Mouse (Mus musculus) embryonic facial prominence, embryonic 11.5 days (tissue): ENCODE results near the gene Eid2b. TPM values are rescaled to one million over a fixed set of nuclear protein-coding genes. Genes with fewer than 3 reads are reported as not detected.

Experiments used
- ATAC-seq: fragments of 200-750 bp; cut with Nextera tagmentation; replicated peaks from 2 replicates; pipeline ENCODE4 v1.8.0; 2017; ENCODE audit warnings: low read depth; ENCODE audit not compliant: insufficient number of reproducible peaks, low FRiP score, low TSS enrichment
- DNase-seq: peaks from one replicate; pipeline ENCODE4 v3.0.0-alpha.2; 2015; ENCODE audit warnings: low spot score
- H3K27ac ChIP-seq: fragments of 300-500 bp; sonication (generic); replicated peaks from 2 replicates; pipeline ENCODE4 v1.5.1; 2014; ENCODE audit warnings: mild to moderate bottlenecking, low read depth, low read length, control low read depth
- H3K27me3 ChIP-seq: fragments of 300-500 bp; sonication (generic); 2 replicates; pipeline ENCODE4 v1.6.1; 2014; ENCODE audit warnings: mild to moderate bottlenecking, low read length, moderate library complexity, mixed read lengths; ENCODE audit not compliant: control insufficient read depth, insufficient read depth
- H3K36me3 ChIP-seq: fragments of 300-500 bp; sonication (generic); replicated peaks from 2 replicates; pipeline ENCODE4 v1.6.1; 2014; ENCODE audit warnings: low read depth, mild to moderate bottlenecking, low read length, moderate library complexity, mixed read lengths; ENCODE audit not compliant: control insufficient read depth, insufficient read depth
- H3K4me1 ChIP-seq: fragments of 300-500 bp; sonication (generic); 2 replicates; pipeline ENCODE4 v1.6.1; 2014; ENCODE audit warnings: low read length, mixed read lengths; ENCODE audit not compliant: control insufficient read depth, insufficient read depth
- H3K4me2 ChIP-seq: fragments of 300-500 bp; sonication (generic); 2 replicates; pipeline ENCODE4 v1.6.1; 2014; ENCODE audit warnings: low read depth, mild to moderate bottlenecking, control low read depth, low read length, moderate library complexity
- H3K4me3 ChIP-seq: fragments of 300-500 bp; sonication (generic); 2 replicates; pipeline ENCODE4 v1.5.1; 2014; ENCODE audit warnings: low read depth, low read length, control low read depth
- H3K9ac ChIP-seq: fragments of 300-500 bp; sonication (generic); replicated peaks from 2 replicates; pipeline ENCODE4 v1.6.1; 2014; ENCODE audit warnings: mild to moderate bottlenecking, control low read depth, low read length
- H3K9me3 ChIP-seq: fragments of 300-500 bp; sonication (generic); replicated peaks from 2 replicates; pipeline ENCODE4 v1.6.1; 2016; ENCODE audit warnings: mild to moderate bottlenecking, low read length, inconsistent platforms, mixed read lengths; ENCODE audit not compliant: control insufficient read depth
- WGBS: fragments of 180-500 bp; shearing (Covaris S2); extraction: QIAGEN DNeasy Blood & Tissue Kit; methylation state at CpG from one replicate; pipeline ENCODE4 v1.1.7; 2014; 5-methylcytosine and 5-hydroxymethylcytosine counted together
- polyA plus RNA-seq: library from polyadenylated mRNA; unstranded; fragments of >200 nt; fragmentation: Nextera tagmentation; extraction: Ambion mirVana; gene quantifications from 2 replicates; pipeline ENCODE4 v1.2.1, GENCODE M21; 2014

Eid2b gene
- polyA plus RNA-seq, 1 experiment from 2014 or later, result 17.5 TPM

DNA sequence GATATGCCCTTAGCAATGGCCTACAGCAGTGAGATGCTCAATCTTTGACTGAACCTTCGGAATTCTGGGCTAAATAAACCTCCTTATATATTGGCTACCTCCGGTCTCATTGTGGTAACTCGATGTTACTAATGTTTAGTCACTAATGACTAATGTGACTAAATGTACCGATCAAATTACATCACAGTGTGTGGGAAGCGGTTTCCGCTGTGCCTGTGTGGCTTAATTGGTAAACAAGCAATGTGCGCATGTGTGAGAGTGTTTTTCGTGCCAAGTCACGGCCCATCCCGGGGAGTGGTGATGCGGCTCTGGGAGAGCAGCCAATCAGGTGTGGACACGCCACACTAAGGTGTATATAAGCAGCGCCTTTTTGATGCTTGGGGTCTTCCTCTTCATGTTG lies 12.1 kb upstream of the Eid2b start:
- WGBS, result 91% methylated on average over 13 of the region's 13 CpGs
- no peak for ATAC-seq

DNA sequence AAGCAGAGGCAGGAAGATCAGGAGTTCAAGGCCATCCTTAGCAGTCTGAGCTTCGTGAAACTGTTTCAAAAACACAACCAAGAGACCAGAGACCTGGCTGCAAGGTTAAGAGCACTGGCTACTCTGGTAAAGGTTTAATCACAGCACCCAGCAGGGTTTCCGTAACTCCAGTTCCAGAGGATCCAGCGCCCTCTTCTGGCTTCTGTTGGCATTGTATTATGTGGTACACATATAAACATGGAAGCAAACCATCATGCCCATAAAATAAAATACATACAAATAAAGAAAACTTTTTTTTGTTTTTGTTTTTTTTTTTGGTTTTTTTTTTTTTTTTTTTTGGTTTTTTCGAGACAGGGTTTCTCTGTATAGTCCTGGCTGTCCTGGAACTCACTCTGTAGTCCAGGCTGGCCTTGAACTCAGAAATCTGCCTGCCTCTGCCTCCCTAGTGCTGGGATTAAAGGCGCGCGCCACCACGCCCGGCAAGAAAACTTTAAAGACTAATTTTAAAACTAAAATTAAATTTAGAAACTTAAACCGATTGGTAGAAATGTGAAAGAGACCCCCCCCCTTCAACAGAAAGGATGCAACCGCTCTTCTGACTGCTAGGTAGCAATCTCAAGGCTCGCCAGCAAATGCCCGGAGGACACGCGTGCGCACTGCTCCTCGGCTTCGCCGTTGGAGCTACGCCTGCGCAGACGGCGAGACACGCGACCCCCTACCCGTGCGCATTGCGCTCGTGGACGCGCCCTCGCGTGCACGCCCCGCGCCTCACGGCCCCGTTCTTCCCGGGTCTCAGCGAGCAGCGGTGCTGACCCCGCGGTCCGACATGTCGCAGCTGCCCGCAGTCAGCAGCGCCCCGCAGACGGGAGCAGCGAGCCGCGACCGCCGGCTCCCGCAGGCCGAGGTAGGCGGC lies 10.2 kb upstream of the Eid2b start, which contains the start of gene Eid2:
Eid2 (plus strand) TSS at position 753 of the 913 bp plus-strand sequence.
- Histone ChIP-seq H3K4me1 (no peaks in the 10 kb centered on the region), H3K27me3 (no peaks in the 10 kb centered on the region), H3K4me3 (peak within 1 kb of the TSS; percentile 86), H3K4me2 (peak within 1 kb of the TSS; percentile 43), H3K27ac (peak within 1 kb of the TSS; percentile 87), H3K9me3 (no peaks in the 10 kb centered on the region), H3K9ac (peak within 1 kb of the TSS; percentile 99), H3K36me3 (no peaks in the 10 kb centered on the region)
- WGBS, result 6% methylated on average over 55 of the region's 57 CpGs
- DNase-seq (peak; percentile 94), ATAC-seq (peak; percentile 89)

More for the DNA sequence above, 12.1 kb upstream of the Eid2b start:
- no peaks in the 10 kb centered on the region for H3K4me1 ChIP-seq
- no peak for DNase-seq
- H3K36me3 ChIP-seq, result no peaks in the 10 kb centered on the region
- no peak overlapping the region for H3K4me2 ChIP-seq
- no peak overlapping the region for H3K4me3 ChIP-seq
- no peaks in the 10 kb centered on the region for H3K9me3 ChIP-seq
- H3K27me3 ChIP-seq, result no peaks in the 10 kb centered on the region
- H3K9ac ChIP-seq, result no peak overlapping the region
- H3K27ac ChIP-seq, result no peak overlapping the region

DNA sequence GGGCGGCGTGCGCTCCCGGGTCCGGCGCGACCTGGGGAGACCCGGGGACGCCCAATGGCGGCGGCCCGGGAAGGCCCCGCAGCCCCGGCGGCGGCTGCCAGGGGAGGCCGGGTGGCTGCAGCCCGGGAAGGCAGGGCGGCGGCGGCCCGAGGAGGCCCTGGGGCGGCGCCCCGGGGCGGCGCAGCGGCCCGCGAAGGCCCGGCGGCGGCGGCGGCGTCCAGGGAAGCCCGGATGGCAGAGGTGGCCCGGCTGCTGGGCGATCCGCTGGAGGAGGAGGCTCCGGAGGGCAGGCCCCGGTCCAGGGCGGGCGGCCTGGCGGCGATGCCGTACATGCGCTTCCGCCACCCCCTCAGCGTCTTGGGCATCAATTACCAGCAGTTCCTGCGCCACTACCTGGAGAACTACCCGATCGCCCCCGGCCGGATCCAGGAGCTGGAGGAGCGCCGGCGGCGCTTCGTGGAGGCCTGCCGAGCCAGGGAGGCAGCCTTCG lies 9.5 kb upstream of the Eid2b start:
- Histone ChIP-seq H3K36me3 (no peaks in the 10 kb centered on the region), H3K27ac (peak overlapping the region; percentile 87), H3K27me3 (no peaks in the 10 kb centered on the region), H3K4me1 (no peaks in the 10 kb centered on the region), H3K4me2 (peak overlapping the region; percentile 43), H3K4me3 (peak overlapping the region; percentile 86), H3K9ac (peak overlapping the region; percentile 99), H3K9me3 (no peaks in the 10 kb centered on the region)
- DNase-seq (peak; percentile 62), ATAC-seq (peak; percentile 50; the same call in 1 of the 2 replicates)
- under 1% methylated on average over 38 of the region's 62 CpGs for WGBS

DNA sequence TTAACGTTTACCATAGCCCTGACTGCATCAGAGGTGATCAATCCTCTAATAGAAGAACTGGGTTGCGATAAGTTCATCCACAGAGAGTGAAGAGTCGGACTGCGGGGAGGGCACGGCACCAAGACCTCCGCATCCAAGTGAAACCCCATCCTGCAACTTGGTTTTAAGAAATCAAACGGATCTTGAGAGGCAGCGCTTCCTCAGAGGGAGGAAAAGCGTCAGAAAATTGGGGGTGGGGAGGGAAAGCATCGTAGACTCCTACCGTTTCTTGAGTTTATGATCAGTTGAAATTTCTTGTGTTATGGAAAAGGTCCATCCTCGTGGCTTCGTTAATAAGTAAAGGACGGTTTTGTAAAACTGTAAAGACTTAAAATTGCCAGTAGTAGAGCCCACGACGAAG lies 9.0 kb upstream of the Eid2b start:
- Histone ChIP-seq H3K27me3 (no peaks in the 10 kb centered on the region), H3K4me2 (peak overlapping the region; percentile 43), H3K9me3 (no peaks in the 10 kb centered on the region), H3K27ac (peak overlapping the region; percentile 87; the same call in 1 of the 2 replicates), H3K4me3 (peak overlapping the region; percentile 86), H3K4me1 (no peaks in the 10 kb centered on the region), H3K9ac (peak overlapping the region; percentile 99), H3K36me3 (no peaks in the 10 kb centered on the region)
- 33% methylated on average over 16 of the region's 16 CpGs for WGBS
- ATAC-seq (no peak), DNase-seq (no peak)

DNA sequence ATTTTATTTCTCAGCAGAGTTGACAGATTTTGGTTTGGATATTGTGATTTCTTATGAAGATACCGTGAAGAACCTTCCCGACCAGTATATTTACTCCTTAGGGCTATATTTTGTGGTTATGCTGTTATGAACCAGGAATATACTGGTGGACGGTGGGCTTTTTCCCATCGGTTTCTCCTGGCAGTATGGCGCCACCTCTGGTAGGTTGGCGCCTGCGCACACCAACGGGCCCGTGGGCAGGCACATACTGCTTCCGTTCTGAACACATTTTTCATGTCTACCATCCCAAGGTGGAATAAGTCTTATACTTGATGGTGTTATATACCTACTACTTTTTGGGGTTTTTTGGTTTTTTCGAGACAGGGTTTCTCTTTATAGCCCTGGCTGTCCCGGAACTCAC lies 8.2 kb upstream of the Eid2b start:
- Histone ChIP-seq H3K4me2 (no peak overlapping the region), H3K36me3 (no peaks in the 10 kb centered on the region), H3K9ac (no peak overlapping the region), H3K27me3 (no peaks in the 10 kb centered on the region), H3K4me1 (no peaks in the 10 kb centered on the region), H3K4me3 (no peak overlapping the region), H3K9me3 (no peaks in the 10 kb centered on the region), H3K27ac (no peak overlapping the region)
- no peak for ATAC-seq
- WGBS, result 89% methylated on average over 12 of the region's 12 CpGs
- DNase-seq, result no peak

DNA sequence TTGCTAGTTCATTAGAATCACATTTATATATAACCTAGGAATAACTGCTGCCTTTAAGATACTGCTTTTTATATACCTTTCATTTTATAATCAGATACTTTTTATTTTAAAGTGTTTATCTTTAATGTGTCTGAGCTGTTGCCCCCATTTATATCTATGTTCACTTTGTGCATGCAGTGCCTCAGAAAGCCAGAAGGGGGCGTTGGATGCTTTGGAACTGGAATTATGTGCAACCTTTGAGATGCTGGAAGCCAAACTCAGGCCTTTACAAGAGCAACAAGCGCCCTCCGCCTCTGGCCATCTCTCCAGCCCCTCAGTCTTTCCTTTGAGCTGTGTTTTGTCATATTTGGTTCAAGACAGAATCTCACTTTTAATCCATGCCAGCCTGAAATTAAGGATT lies 5.8 kb upstream of the Eid2b start:
- no peaks in the 10 kb centered on the region for H3K27me3 ChIP-seq
- no peaks in the 10 kb centered on the region for H3K9me3 ChIP-seq
- no peak overlapping the region for H3K9ac ChIP-seq
- DNase-seq (no peak), ATAC-seq (no peak)
- H3K4me1 ChIP-seq, result no peaks in the 10 kb centered on the region
- 69% methylated on average over 3 of the region's 3 CpGs for WGBS
- H3K36me3 ChIP-seq, result no peaks in the 10 kb centered on the region
- no peak overlapping the region for H3K4me3 ChIP-seq
- H3K4me2 ChIP-seq, result no peak overlapping the region
- no peak overlapping the region for H3K27ac ChIP-seq

DNA sequence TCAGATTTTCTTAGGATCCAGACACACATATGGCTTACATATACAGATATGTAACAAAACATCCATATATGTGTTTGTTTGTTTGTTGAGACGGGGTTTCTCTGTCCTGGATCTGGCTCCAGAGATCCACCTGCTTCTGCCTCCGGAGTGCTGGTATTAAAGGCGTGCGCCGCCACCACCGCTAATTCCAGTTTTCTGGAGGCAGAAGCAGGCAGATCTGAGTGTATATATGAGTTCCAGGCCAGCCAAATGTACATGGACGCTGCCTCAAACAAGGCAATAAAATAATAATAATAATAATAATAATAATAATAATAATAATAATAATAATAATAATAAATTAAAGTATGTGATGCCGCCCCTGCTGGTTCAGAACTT lies 313 bp upstream of the Eid2b start:
- ATAC-seq (no peak), DNase-seq (no peak)
- H3K9me3 ChIP-seq, result no peaks in the 10 kb centered on the region
- 58% methylated on average over 8 of the region's 8 CpGs for WGBS
- no peaks in the 10 kb centered on the region for H3K4me1 ChIP-seq
- no peak overlapping the region for H3K27ac ChIP-seq
- H3K4me3 ChIP-seq, result peak overlapping the region; percentile 59
- no peak overlapping the region; the same call in 1 of the 2 replicates for H3K4me2 ChIP-seq
- H3K9ac ChIP-seq, result no peak overlapping the region
- H3K36me3 ChIP-seq, result no peaks in the 10 kb centered on the region
- no peaks in the 10 kb centered on the region for H3K27me3 ChIP-seq

DNA sequence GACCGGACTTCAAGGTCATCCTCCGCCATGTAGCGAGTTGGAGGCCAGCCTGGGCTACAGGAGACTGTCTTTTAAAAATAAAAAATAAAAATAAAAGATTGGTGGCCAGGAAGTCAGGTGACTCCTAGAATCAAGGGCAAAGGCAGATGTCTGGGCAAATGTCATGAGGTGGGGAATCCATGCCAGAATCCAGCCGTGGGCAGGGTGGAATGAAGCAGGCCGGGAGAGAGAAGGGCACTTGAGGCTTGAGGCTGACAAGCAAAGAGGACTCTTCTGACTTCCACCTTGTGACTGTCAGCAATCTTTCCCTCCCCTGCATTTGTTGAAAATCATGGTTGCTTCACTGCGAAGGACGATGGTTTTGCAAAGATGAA lies 727 bp downstream of the Eid2b start:
- 88% methylated on average over 7 of the region's 7 CpGs for WGBS
- no peak for DNase-seq
- no peaks in the 10 kb centered on the region for H3K4me1 ChIP-seq
- no peaks in the 10 kb centered on the region for H3K27me3 ChIP-seq
- no peaks in the 10 kb centered on the region for H3K9me3 ChIP-seq
- H3K4me3 ChIP-seq, result peak overlapping the region; percentile 59
- ATAC-seq, result 0 out of 2 replicates have a peak, but pooled peaks have one; percentile 14
- no peaks in the 10 kb centered on the region for H3K36me3 ChIP-seq
- peak overlapping the region; percentile 90 for H3K9ac ChIP-seq
- H3K27ac ChIP-seq, result 0 out of 2 replicates have a peak overlapping the region, but pooled peaks have one; percentile 52
- peak overlapping the region; percentile 85 for H3K4me2 ChIP-seq
